Mouse (Mus musculus) thymus, postnatal 0 days (tissue): Measurements from ENCODE around the gene Vwa8. TPM values are rescaled to one million over a fixed set of nuclear protein-coding genes. Genes with fewer than 3 reads are reported as not detected.

Source experiments
- DNase-seq: peaks from one replicate; pipeline ENCODE4 v3.0.0-alpha.2; 2015; ENCODE audit warnings: low spot score
- polyA plus RNA-seq: library from polyadenylated mRNA; unstranded; fragments of >200 nt; fragmentation: Nextera tagmentation; extraction: Ambion mirVana; gene quantifications from 2 replicates; pipeline ENCODE4 v1.2.1, GENCODE M21; 2015

Vwa8 gene
- polyA plus RNA-seq = 7.8 and 8.3 TPM in 2 replicates

DNA sequence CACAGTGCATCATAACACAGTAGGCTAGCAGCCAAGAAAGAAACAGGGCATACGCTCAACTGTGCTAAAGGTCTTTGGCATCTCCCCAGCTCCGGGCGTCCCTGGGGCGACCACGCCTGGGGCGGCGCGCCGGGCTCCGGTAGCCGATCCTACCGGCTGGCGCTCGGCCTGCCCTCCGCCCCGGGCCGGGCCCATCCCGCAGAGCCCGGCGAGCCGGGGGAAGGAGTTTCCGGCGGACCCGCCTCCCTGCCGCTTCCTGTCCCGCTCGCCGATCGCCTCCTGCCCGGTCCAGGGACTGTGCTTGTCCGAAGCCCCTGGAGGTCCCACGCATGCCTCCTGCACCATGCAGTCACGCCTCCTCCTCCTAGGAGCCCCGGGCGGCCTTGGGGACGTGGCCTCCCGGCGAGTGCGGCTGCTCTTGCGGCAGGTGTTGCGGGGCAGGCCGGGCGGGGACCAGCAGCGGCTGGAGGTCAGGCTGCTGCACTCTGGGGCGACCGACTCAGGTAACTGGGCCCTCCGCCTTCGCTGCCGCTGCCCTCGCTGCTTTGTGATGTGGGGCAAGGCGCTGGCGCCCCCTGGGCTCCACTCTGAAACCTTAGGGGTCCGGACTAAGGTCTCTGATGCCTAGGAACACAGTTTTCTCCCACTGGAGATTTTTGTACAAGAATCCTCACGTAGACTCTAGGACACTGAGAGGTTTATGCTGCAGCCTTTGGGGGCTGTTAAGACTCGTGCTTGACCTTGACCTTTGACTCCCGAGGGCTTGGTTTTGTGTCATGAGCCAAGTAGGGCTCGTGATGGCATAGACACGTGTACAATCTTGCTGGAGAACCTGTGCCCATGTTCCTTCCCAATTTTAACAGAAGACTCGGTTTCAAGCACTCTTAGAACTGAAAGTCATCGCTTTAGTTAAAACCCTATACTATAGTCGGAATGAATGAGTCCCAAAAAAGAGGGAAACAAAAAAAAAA lies at the start of gene Vwa8:
Gene Vwa8 (plus strand): TSS at position 112 of the 971 bp plus-strand sequence.
- peak; percentile 68 for DNase-seq

DNA sequence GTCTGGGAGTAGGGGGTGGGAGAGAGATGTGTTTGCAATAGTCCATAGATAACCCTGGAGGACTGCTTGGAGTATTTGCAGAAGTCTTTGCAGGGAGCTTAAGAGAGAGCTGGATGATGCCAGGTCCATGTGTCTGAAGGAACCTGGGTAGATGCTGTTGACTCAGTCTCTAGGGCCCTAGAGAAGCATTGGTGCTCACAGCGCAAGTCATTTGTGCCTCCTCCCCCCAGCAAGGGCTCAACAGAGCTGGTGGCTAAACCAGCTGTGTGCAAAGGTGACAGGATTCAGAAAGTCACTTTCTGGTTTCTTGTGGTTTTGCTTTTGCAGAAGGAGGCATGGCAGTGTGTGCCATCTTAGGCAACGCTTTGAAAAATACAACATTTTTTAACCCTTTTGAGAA lies 46.5 kb upstream of the Vwa8 start:
- peak; percentile 70 for DNase-seq

DNA sequence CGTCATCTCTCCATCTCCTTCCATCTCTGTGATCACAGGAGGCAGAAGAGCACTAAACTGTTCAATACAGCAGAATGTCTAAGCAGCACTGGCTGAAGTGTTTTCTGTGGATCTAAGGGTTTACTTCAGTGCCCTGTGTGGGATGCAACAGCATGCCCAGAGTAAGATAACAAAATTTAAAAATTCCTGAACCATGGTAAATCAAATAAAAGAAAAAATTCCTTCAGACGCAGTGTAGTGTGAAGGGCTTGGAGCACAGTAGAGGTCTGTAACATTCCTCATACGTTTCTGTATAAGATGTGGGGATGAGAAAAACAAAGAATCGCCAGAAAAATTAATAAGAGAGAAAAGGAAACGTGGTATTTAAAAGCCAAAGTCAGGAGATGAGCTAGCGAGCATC lies 44.9 kb upstream of the Vwa8 start:
- DNase-seq = no peak

DNA sequence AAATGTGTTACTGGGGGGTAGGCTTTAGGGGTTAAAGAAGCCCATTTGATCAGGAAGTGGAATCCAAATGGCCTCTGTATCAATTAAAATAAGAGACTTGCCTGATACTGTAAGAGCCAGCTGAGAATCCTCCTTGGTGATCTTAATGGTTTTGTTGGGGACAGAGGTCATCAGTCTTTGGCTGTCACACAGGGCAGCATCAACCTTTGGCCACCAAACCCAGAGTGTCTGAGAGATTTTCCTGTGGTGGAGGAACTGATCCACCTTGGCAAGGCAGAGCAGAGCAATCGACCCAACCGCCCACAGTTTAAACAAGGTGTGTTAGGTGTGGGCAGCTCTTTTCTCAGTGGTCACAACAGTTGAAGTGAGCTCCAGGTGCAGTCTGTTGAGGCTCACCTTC lies 36.0 kb upstream of the Vwa8 start:
- DNase-seq = no peak

DNA sequence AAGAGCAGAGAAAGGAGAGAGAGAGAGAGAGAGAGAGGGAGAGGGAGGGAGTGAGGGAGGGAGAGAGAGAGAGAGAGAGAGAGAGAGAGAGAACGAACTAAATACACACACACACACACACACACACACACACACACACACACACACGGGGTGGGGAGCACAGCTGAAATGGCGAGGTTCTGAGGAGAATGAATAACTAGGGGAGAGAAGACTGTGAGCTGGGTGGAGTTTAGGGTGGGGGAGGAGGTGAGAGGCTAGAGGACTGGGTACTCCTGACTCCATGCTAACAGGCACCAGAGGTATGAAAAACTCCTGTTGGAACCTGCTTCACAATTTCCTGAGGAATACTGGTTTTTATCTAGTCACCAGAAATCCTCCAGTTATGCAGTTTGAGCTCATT lies 32.4 kb upstream of the Vwa8 start:
- no peak for DNase-seq

DNA sequence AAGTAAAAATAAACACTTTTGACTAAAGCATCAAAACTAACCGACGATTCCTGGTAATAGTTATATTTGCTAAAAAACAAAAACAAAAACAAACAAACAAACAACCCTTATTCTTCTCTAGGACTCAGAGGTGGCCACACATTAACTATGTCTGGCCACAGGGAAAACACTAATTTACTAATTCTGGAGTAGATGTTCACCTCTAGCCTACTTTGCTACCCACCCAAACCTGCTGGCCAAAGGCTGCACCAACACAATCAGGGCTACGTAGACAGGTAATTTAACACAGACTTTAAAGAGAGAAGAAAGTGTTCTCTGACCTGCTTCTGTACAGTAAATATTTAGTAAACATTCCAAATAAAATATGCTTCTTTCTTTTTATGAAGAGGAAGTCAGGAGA lies 31.2 kb upstream of the Vwa8 start:
- no peak for DNase-seq

DNA sequence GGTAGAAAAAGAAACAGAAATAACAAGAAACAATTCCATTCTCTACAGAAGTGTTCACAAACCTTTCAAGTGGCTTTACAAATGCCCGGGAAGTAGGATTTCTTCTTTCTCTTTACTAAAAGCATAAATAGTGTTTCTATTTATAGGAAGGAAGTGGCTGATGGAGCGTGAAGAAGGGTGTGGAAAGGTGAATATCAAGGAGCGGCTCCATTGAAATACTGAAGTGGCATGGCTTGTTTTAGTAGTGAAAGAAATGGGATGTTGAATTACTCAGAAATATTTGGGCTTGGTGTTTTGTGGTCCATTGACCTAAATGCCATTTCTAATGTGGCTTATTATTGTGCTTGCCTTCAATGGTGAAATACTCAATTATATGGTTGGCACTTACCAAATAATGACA lies 30.4 kb upstream of the Vwa8 start:
- no peak for DNase-seq

DNA sequence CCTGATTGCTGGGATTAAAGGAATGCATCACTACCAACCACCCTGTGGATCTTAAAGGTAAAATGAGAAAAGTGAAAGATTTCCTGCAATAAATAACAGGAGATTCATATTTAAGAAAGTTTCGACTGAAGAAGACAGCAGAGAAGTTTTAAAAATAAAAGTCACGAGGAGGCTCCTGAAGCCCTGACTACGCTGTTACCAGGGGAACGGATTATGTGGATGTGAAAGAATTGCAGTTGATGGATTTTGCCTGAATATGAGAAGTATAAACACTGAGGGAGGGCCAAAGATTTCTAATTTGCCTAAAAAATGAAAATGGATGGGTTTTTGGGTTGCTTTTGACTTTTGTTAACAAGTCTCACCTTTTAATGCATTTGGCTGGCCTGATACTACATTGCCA lies 24.8 kb upstream of the Vwa8 start:
- no peak for DNase-seq

DNA sequence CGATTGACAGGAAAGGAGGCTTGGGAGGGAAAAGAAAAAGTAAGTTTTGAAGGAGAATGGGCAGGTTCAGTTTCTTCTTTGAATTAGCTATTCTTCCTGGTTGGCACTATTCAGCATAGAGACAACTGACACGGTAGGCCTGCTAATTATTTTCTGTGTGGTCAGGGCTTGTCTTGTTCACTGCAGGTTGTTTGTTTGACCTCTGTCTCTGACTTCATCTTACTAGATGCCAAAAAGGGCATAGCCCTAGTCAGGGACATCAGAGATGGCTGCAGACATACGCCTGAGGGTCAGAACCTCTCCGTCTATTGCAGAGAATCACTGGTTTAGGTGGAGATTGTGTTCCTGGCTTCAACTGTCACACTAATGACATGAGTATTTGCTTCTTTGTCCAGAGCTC lies 24.3 kb upstream of the Vwa8 start:
- DNase-seq = no peak

DNA sequence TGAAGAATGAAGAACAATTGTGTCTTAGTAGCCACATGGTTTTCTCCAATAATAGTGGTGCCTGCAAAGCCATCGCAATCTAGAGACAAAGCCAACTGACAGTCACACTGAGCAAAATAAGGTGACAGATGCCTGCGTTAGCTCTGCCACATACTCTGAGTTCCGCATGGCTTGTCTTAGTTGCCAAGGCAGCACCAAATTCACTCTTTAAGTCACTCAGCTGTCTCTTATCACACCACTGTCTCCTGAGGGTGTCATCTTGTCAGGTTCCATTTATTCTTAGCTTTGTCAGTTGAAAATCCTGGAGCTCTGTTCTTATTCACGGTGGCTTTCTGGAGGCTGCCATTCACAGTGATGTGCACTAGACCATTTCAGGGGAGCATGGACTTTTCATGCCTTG lies 17.7 kb upstream of the Vwa8 start:
- no peak for DNase-seq

DNA sequence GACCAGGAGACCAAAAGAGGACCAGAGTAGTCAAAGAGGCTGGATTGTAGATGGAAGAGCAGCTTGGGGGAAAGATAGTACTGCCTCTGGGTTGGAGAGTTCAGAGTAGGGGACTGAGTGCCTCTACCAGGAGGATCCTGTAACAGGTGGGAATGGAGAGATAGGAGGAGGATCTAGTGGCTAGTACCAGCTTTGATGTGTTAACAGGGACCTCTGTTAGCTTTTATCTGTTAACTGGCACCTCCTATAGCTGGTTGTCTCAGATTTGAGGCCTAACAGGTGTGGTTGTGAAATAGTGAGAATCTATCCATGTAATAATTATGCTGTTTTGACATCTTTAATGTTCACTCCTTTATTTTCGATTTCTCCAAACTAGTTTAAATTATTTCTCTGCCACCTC lies 904 bp upstream of the Vwa8 start:
- no peak for DNase-seq

DNA sequence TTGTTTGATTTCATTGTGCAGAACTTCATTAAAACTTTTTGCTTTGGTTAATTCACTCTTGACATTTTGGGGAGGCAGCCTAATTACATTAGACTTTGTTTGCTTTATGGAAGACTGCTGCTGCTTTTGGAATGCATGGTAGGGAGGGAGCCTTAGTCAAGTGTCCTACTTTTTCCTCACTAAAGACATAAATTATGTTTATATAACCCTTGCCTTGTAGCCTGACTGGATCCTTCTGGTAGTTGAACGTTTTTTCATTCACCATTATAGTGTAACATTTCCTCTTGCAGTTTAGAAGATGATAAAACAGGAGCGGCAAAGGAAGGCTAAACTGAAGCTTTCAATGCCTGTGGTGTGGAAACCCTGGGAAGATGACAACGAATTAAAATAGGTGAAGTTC lies 375 bp upstream of the Vwa8 start:
- DNase-seq = no peak

DNA sequence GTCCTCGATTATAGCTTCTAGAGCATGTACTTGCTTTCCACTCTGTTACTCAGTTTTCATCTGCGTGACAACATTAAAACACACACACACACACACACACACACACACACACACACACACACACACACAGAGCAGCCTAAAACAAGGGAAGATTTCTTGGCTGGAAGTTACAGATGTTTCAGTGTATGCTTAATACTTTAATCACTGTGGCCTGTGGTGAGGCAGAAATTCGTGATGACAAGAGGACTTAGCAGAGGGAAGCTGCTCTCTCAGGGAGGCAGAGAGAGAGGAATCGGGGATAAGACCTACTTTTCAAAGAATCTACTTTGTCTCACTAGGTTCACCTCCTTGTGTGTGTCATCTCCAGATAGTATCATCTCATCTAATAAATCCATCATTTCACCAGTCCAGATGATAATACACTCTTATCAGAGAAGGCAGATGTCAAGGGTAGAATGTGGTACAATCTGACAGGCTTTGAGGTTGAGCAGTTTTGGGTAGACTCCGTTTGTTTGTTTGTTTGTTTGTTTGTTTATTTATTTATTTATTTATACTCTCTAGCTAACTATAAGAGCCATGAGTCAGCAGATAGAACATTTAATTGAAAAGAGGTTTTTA lies 1.2 kb downstream of the Vwa8 start:
- no peak for DNase-seq

DNA sequence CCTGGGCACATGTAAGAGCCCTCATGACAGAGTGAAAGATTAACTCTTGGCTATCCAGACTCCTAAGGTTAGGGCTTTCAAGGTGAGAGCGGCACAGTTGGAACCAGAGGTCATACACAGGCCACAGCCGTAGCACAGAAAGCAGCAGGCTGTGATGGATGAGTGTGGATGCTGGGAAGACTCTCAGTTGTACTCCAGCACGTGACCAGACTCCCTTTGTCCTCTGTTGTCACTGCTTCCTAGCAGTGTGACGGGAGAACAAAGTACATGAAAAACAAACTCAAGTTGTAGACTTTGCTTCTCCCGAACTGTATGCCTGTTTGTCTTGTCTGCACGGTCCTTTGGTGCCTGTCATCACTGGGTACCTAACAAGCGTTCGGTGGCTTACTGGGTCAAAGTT lies 1.8 kb downstream of the Vwa8 start:
- no peak for DNase-seq

DNA sequence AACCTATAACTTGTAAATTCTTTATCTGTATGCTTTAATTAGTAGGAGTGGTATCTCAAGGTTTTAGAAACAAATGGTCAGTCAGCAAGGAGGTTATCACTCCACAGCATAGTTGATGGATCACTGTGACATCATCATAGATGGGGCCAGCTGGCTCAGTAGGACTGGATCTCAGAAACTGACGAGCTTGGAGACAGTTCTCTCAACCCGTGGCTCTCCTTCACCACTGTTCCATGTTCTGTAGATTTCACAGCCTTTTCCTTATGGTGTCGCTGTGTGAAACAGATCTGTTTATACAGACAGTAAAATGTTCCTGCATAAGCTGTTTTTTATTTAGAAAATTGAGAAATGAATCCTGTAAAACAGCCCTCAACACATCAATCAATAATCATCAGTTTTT lies 2.5 kb downstream of the Vwa8 start:
- no peak for DNase-seq

DNA sequence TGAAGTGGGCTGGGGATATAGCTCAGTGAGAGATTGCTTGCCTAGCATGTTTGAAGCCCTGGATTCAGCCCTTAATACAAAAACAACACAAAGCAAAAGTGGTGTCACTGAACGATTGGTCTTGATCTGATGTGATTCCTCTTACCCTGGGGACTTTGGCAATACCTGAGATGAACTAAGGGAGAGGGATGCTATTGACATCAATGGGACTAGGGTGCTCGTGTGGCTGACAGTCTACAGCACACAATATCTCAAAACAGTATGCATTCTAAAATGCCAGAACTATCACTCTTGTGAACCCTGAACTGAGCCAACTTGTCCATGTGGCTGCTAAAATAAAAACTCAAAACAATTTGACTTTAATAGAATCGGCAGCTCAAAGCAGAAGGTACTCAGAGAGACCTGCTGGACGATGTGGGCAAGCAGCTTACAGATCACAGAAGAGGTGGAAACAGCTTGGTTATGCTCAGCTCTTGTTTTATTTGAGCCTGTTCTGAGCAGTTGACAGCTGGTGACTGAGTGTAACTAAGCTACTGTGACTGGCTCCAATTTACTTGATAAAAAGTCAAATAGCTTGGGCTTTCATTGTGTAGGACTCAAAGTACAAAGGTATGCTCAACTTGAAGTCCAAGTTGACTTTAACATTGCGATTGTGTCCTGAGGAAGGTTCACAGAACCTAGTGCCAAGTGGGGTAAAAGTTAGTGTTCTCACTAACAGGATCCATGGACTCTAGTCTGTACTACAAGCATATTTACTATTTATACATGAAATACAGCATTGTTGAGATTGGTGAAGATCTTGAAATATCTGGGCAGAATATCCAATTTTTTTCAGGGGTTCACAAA lies 3.8 kb downstream of the Vwa8 start:
- DNase-seq = no peak

DNA sequence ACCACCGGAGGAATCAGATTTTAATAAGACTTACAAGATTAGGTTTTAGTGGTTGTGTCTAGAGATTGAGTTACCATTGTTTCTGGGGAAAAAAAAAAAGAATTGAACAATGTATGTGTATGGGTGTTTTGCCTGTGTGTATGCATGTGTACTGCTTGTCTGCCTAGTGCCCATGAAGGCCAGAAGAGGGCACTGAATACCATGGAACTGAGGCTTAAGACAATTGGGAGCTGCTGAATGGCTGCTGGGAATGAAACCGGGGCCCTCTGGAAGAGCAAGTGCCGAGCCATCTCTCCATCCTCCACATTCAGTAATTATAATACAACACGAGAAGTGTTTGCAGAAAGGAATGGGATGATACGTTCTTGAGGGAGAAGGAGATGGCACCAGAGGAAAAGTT lies 12.3 kb downstream of the Vwa8 start:
- no peak for DNase-seq

DNA sequence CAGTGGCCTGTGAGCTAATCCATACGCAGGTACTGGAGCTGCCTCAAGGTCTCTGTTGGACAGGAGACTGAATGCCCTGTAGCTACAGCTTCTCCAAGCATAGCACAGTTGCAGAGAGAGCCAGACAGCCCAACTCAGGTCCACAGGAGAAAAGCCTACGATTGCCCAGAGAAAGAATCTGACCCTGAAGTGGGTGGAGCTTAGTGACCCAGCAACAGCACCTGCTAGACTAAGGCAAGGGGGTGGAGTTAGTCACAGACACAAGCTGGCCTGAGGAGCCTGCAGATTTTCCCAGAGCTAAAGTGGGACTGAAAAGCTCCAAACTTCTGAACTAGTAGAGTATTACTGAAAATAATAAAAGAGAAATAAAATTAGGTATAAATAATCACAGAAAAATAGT lies 21.2 kb downstream of the Vwa8 start:
- DNase-seq = no peak

DNA sequence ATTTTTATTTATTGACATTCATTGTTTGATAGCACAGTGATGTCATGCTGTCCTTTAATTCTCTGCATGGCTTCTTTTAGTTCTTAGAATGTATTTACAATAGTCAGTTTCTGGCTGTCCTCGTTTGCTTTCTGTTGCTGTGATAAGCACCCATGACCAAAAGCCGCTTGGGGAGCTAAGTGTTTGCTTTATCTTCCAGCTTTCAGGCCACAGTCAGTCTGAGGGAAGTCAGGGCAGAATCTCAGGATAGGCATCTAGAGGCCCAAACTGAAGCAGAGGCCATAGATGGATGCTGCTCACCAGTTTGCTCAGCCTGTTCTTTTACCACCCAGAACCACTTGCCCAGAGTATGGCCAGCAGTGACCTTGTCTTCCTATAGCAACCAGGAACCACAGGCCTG lies 28.3 kb downstream of the Vwa8 start:
- no peak for DNase-seq

DNA sequence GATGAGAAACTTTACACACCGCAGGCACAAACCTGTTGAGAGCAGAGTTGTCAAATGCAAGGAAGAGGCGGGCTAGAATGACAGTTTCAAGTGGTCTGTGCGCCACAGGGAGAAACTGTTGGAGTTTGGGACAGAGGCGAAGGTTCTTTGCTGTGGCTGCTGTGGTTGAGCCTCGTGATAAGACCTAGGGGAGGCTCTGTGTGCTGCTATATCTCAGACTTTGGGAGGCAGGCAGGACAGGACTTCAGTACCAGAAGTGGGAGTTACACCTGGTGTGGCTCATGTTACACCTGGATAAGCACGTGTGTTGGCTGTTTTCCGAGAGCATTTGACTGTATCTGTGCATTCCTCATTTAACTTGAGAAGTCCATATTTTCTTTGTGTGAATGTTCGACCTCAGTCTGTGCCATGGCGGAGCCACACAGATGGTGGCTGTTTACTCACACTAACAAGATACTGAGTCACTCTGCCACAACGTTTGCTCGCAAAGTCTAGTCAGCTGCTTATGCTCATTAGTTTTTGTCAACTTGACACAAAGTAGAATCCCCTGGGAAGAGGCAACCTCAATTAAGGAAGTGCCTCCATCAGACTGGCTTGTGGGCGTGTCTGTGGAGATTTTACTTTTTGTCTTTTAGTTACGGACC lies 29.7 kb downstream of the Vwa8 start:
- no peak for DNase-seq

DNA sequence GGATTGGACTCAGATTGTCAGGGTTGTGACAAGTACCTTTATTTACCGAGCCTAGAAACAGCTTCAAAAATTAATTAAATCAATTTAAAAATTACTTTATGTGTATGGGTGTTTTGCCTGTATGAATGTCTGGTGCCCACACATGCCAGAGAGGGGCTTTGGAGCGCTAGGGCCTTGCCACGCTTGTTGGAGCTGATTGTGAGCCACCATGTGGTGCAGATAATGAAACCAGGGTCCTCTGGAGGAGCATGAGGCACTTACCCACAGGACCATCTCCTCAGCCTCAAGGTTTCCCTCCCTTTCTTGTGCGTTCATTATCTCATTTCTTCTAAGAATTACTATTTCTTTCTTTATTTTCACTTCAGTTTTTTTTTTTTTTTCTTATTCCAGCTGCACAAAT lies 32.0 kb downstream of the Vwa8 start:
- no peak for DNase-seq
